Mouse (Mus musculus) layer of hippocampus, adult 2 months (tissue): ENCODE results near the gene Hdac5. TPM values are rescaled to one million over a fixed set of nuclear protein-coding genes. Genes with fewer than 3 reads are reported as not detected.

ENCODE experiments used
- DNase-seq, 2 experiments: peaks; one replicate each; pipeline ENCODE4 v3.0.0; 2022; ENCODE audit warnings: low spot score in 2 of 2
- H3K27ac ChIP-seq: fragments of 200-600 bp; 2 replicates; pipeline ENCODE4 v1.8.1; 2022
- H3K4me3 ChIP-seq: fragments of 200-600 bp; 2 replicates; pipeline ENCODE4 v1.8.1; 2022; ENCODE audit warnings: mild to moderate bottlenecking
- CTCF ChIP-seq: fragments of 200-600 bp; conservative IDR thresholded peaks from 2 replicates; pipeline ENCODE4 v1.8.1; 2022; ENCODE audit warnings: antibody characterized with exemption, mild to moderate bottlenecking, moderate library complexity
- total RNA-seq, 2 experiments: library from RNA; stranded (reverse); gene quantifications; 2 replicates each; pipeline ENCODE4 v1.2.3; 2021

Gene Hdac5
- total RNA-seq, 2 experiments from 2014 or later = 233 to 243 TPM

DNA sequence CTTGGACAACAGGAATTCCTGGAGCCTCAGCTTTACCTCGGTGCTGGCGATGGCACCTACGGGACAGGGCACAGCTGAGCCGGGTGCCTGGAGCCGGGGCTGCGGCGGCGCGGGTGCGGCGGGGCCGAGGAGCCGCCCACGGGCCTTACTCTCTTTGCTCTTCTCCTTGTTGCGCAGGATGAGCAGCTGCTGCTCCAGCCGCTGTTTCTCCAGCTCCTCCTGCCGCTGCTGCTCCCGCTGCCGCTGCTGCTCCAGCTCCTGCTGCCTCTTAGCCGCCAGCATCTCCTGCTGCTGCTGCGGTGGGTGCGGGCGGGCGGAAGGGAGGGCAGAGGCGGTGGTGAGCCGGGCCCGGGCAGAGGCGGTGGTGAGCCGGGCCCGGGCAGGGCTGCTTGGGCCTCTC is 23.5 kb downstream of the Hdac5 start:
- no peak overlapping the region; the same call in 1 of the 2 replicates for H3K27ac ChIP-seq

DNA sequence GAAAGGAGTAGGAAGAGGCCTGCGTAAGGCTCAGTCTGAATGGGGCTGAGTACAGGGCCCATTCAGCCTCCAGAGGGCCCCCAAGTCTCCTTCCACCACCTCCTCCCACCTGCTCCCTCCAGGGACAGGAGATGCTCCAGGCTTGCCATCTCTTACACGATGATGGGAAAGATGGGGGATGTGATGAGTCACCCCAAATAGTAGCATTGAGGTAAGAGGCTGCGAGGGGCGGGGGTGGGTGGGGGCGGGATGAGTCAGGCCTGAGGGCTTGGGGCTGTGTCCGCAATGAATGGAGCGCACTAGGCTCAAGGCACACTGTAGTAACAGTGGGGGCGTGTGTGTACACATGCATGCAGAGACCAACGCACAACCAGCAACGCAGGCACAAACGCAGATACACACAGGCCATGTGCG is 28.6 kb downstream of the Hdac5 start:
- Histone ChIP-seq H3K27ac (no peak overlapping the region), H3K4me3 (no peak overlapping the region)
- peak in 1 of 2 experiments; percentile 67 for DNase-seq
- peak; percentile 59 for TF ChIP-seq CTCF

More for the DNA sequence above, 23.5 kb downstream of the Hdac5 start:
- TF ChIP-seq CTCF = no peak
- H3K4me3 ChIP-seq = no peak overlapping the region
- no peak for DNase-seq

DNA sequence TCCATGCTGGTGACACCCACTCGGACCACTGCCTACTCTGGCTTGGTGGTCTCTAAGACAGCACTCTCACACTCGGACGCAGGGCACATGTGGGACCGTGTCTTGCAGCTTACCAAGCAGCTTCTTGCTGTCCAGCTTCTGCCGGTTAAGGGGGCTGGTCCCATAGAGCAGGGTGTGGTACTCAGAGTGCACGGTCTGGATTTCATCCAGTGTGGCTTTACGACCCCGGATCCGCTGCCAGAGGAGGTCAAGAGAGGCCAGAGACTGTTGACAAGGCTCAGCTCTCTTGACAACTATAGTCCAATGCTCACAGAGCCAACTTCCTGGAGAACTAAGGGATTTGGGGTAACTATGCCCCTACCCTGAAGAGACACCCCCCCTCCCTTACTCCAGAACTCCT is 30.1 kb downstream of the Hdac5 start:
- no peak for TF ChIP-seq CTCF
- Histone ChIP-seq H3K27ac (no peak overlapping the region), H3K4me3 (no peak overlapping the region)
- no peak for DNase-seq

DNA sequence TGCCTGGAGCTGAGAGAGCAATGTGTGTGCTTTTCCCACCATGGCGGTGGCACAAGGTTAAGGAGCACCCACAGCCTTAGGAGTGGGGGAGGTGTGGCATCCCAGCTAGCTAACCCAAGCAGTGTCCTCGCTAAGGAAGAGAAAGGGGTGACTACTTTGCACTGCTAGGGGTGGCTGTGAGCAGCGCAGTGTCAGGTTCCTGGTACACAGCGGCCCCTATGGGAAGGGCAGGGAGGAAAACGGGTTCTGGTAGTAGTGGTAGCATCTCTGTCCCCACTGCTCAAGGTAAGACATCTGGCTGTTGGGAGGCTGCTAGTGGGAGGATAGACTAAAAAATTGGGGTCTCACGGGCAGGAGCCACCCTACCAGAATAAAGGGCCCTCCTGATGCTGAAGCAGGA is 31.7 kb downstream of the Hdac5 start:
- DNase-seq = no peak
- peak; percentile 25; the same call in 1 of the 2 replicates for TF ChIP-seq CTCF
- Histone ChIP-seq H3K27ac (peak overlapping the region; percentile 48; the same call in 1 of the 2 replicates), H3K4me3 (no peak overlapping the region)

DNA sequence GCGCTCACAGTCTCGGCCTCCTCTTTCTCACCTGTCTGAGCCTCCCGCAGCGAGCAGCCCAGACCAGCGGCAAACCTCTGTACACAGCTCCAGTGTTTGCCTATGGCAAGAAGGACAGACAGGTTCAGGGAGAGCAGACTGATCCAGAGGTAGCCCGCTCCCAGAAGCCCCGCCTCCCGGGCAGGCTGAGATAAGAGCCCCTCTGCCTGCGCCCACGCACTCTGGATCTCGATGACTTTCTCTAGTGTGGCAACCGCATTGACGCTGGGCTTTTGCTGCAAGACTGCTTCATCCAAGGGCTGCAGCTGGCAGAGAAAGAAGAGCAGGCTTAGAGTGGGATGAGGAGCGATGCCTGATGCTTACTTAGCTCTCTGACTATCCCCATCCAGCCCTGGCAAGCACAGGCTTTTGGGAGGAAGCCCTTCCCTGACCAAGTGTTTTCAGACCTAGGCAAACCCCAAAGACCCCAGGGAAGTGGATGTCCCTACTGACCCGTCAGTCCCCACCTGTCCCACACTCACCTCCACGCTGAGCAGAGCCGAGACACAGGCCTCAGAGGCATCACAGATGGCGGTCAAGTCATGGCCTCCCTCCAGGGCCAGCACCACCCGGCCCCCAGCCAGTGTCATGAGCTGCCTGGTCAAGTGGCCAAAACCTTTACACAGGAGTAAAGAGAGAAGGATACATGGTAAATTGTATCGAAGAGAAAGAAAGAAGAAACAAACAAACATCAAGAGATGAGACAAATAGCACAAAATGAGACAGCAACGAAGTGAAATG is 33.8 kb downstream of the Hdac5 start:
- H3K27ac ChIP-seq = peak overlapping the region; percentile 69
- peak; percentile 51 to 71 for DNase-seq
- TF ChIP-seq CTCF = no peak
- no peak overlapping the region for H3K4me3 ChIP-seq

DNA sequence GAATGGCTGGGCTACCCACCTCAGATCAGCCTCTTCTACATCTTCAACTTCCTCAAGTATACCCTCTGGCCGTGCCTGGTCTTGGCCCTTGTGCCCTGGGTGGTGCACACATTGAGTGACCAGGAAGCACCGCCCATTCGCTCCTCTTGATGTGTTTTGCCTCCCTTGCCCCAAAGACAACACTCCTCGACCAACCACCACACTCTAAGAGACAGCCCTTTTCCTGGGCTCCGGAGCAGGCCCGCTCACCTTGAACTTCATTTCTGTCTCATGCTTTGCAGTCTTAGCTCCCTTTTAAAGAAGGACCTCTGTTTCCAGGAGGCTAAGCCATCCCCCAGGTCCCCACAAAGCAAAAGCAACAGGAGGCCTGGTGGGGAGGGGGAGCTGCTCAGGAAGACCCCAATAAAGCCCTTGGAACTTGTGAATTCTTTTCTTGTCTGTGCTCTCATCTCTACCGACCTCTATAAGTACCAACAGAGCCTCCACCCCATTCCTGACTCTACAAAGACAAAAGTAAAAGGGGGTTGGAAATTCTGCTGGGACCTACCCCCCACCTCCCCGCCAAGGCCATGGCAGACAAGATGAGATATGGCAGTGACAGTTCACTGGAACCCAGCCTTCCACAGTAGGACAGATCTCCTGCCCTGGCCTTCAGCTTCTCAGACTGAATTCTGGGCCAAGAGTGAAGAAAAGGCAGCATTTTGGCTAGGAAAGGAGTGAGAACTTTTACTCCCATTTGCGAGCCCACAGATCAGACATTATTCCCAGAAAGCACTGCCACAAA is 36.1 kb downstream of the Hdac5 start:
- no peak for TF ChIP-seq CTCF
- Histone ChIP-seq H3K4me3 (no peak overlapping the region), H3K27ac (no peak overlapping the region)
- DNase-seq = no peak

DNA sequence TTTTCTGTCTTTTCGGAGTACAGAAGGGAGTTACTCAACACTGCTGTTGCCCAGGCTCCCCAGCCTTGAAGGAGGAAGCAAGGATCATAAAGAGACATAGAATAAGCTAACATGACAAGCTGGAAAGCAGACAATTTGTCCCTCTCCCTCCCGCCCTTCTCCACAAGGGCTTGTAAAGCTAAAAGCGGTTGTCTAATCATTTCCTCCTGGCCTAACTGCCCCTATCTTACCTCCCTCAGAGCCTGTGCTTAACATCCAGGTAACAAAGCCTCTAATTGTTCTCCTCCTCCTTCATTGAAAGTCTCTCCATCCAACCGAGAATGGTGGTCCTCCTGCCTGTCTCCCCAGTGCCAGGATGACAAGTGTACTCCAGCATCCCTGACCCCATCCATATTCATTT is 39.1 kb downstream of the Hdac5 start:
- peak overlapping the region; percentile 88; the same call in 1 of the 2 replicates for H3K27ac ChIP-seq
- H3K4me3 ChIP-seq = no peak overlapping the region; the same call in 1 of the 2 replicates
- TF ChIP-seq CTCF = no peak
- no peak for DNase-seq

DNA sequence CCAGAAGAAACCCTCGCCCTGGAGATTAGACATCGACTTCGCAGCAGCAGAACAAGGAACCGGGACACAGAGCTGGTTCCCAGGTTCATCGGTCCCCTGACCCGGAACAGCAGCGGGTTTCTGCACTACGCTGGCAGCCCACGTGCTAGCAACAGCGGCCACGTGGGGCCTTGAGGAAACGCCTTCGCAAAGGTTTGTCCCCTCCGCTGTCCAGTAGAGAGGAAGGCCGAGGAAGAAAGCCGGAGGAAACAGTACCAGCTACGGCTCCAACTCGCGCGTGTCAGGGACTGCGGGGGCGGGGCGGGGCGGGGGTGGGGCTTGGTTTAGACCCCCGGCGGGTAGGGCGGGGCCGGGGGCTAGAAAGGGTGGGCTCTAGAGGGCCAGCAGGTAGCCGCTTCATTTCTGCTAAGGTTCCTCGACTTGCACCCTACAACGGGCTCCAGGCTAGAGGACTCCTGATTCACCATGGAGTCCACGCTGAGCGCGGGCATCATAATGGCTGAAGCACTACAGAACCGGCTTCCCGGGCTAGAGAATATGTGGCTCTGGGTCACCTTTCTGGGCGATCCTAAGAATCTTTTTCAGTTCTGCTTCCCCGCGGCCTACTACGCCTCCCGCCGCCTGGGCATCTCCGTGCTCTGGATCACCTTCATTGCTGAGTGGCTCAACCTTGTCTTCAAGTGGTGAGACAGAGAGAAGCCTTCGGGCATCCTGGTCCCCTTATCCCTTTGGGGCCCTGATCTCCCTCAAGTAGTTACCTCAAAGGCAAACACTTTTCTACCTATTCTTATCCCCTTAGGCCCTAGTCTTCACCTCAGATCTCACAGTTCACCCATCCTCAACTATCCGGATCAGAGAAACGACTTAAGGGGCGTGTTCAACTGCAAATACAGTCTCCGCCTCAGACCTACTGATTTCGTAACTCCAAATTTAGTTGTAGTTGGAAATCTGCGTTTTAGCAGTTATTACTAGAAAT is 40.2 kb downstream of the Hdac5 start, which contains the start of gene G6pc3:
Gene G6pc3 (plus strand): TSS at position 160 of the 976 bp plus-strand sequence.
- TF ChIP-seq CTCF = no peak
- H3K4me3 ChIP-seq = peak within 1 kb of the TSS; percentile 61
- H3K27ac ChIP-seq = peak within 1 kb of the TSS; percentile 88
- DNase-seq = peak; percentile 84 to 93

DNA sequence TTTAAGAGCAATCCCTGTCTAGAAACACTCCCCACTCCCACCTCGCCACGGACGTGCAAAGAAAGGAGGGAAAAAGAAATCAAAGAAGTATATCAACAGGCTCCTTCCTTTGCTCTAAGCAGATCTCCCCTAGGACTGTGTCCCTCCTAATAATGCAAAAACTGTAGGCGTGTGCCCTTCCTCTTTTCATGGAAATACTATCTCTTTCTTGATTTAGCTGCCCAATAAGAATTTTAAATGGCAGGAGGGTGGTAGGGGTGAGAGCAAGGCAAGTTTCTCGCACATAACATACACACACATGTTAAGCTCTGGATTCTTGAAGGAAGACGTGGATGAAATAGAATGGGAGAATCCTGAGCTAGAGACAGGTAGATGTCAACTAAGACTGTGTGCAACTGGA is 41.0 kb downstream of the Hdac5 start:
- Histone ChIP-seq H3K4me3 (peak overlapping the region; percentile 61), H3K27ac (peak overlapping the region; percentile 88)
- TF ChIP-seq CTCF = no peak
- no peak for DNase-seq

DNA sequence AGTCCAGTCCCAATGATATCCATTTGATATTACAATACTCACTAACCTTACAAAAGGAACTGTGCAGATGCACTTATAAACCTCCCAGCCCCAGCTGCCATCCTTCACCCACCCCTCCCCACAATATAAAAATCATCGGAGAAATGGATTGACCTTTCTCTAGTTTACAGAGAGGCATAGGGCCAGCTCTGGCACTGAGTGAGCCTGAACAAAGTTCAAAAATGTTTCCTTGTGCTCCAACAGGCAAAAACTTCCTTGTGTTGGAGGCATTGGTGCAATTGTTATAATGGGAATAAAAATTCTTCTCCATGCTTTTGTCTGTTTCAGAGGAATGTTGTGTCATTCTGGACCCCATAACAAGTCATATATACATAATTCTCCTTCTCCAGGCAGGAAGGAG is 43.7 kb downstream of the Hdac5 start:
- DNase-seq = no peak
- no peak for TF ChIP-seq CTCF
- no peak overlapping the region for H3K4me3 ChIP-seq
- H3K27ac ChIP-seq = peak overlapping the region; percentile 91; the same call in 1 of the 2 replicates

DNA sequence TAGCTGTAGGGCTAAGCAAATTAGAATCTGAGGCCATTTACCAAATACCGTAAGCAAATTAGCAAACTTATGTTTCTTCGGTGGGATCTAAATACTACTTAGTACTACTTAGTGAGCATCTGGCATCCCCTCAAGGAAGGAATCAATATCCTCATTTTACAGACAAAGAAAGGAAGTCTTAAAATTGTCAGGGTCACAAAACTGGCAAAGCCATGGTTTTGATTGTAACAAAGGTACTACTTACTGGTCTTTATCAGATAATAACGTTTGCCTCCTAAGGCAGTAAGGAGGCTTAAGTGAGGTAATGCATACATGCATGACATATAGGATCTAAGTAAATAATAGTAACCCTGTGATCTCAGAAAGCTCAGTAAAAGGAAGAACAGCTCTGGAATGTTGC is 44.3 kb downstream of the Hdac5 start:
- DNase-seq = no peak
- Histone ChIP-seq H3K27ac (peak overlapping the region; percentile 91), H3K4me3 (peak overlapping the region; percentile 94)
- no peak for TF ChIP-seq CTCF
